Mouse (Mus musculus) heart, adult 11 months (tissue): ENCODE results near the gene Ap5s1.
A peak's percentile ranks its signal among the peaks of the same experiment; 100 is the strongest.
"Not testable (repeated sequence)": the region's sequence is repeated elsewhere in the genome, so short reads cannot be mapped to it uniquely, and the experiment has no call there.

Experiments used
- DNase-seq: peaks from one replicate; pipeline ENCODE4 v3.0.0; 2022

Ap5s1 gene

DNA sequence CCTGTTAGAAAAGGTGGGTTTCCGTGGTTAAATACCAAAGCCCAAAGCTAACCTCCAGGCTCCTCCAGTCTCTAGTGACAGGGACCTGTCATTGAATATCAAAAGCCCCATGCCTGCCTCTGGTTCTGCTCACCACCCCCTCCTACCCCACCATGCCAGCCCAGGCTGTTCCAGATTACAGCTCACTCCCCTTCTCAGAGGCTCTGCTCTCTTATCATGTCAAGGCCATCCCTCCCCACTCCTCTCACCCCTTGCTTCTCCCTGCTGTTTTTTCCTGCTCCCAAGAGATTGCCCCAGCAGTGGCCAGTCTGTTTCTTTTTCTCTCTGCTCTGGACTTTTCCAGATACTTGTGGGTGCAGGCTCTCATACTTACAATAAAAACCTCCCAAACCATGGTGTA is 16.7 kb downstream of the Ap5s1 start:
- DNase-seq = no peak

DNA sequence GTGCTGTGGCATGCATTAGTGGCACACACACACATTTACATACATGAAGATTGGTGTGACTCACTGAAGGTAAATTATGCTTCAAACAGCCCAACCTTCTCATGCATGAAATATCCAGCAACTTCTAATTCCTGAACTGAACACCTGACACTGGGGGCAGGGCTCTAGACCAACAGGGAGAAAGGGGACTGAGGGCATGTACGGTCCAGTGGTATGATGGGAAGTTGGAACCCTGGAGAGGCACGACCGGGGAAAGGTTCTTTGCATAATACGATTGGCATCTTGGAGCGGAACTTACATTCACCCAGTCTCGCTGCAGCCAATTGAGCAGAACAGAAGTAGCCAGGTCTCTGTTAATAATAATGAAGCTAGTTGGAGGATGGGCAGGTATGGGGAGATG is 18.3 kb downstream of the Ap5s1 start:
- no peak for DNase-seq

DNA sequence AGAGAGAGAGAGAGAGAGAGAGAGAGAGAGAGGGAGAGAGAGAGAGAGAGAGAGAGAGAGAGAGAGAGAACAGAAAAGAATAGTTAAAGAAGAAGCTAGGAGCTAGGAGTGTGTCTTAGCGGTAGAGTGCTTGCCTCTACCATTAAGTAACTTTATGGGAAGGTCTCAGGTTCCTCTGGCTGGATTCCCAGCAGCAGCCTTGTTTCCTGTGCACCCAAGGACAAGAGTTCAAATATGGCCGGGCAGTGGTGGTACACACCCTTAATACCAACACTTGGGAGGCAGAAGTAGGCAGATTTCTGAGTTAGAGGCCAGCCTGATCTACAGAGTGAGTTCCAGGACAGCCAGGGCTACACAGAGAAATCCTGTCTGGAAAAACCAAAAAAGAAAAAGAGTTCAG is 19.8 kb downstream of the Ap5s1 start:
- not testable (repeated sequence) for DNase-seq

DNA sequence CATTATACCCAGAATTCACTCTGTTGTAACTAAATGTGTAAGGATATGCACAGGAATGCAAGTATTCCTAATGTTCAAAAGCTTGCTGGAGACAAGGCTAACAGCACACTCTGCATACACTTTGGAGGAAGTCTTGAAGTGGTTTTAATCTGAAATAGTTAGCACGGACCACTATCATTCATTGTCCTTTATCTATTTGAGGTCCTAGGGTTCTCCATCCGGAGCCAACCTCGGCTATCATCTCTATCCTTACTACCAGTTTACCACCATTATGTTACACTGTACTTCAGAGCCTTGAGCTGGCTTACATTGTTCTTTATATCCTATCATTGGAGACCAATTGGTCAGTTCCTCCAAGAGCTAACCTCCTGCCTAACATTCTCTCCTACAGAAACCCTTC is 20.4 kb downstream of the Ap5s1 start:
- DNase-seq = no peak

DNA sequence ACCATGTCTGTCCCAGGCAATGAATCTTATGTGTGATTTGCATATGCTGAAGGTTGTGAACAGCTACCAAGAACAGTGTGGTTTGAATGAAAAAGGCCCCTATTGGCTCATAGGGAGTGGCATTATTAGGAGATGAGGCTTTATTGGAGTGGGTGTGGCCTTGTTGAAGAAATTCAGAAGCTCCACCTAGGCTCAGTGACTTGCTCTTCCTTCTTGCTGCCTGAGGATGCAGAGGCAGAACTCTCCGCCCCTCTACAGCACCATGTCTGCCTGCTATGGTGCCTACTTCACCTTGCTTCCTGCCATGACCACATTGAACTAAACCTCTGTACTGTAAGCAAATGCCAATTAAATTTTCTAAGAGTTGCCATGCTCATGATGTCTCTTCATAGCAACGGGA is 25.7 kb downstream of the Ap5s1 start:
- no peak for DNase-seq

DNA sequence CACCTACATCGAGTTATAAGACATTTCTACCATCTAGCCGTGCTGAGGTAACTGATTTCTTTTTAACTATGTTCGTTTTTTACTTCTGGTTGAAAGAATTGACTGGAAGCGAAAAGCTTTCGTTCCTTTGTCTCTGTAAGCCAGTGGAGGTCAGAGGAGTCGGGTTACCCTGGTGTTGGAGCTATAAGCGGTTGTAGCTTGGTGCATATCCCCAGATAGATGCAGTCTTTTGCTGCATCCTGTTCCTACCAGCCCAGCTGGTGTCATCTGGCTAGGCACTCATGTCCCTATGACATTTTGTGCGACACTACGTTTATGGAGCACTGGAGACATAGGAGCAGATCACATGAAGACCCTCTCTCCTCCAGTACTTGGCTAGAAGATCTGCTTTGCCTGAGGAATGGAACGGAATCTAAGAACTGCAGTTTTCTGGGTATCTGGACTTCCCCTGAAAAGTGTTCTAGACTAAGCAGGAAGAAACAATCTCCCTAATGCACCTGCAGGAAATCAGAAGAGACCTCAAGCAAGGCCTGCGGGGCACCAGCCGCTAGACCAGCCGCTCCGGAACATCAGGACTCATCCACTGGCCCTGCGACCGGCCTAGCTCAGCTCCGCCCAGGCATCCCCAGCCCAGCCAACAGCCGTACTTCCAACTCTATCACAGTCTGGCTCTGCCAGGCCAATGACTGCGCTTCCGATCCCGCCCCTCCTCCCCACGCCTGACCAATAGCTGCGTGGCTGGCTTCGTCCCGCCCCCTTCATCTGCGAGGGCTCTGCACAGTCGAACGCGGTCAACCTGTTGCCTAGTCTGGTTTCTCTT is 26.6 kb downstream of the Ap5s1 start, which contains the start of gene Mavs:
TSS of gene Mavs (plus strand) at position 757 of the 820 bp plus-strand sequence.
- peak; percentile 100 for DNase-seq

DNA sequence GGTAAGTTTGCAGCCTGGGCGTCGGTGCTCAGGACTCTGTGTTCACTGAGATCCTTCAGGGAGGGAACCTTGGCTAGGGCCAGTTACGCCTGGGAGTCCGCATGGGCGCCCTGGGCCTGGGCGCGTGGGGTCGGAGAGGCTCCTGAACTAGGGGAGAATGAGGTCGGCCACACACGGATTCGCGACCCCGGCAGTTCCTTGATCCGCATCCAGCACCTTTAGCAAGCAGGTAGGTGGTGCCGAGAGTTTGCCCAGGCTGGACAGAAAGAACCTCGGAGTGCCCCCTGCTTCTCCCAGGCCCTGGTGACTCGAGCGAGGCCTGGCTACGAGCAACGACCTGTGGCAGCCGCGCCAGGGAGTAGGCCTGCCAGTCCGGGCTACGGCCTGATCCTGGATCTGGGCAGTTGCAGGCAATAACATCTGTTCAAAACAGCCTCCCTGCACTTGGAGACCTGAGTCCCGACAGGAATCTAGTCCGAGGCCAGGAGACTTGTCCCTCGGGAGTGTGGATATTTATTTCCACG is 27.3 kb downstream of the Ap5s1 start:
- no peak for DNase-seq

DNA sequence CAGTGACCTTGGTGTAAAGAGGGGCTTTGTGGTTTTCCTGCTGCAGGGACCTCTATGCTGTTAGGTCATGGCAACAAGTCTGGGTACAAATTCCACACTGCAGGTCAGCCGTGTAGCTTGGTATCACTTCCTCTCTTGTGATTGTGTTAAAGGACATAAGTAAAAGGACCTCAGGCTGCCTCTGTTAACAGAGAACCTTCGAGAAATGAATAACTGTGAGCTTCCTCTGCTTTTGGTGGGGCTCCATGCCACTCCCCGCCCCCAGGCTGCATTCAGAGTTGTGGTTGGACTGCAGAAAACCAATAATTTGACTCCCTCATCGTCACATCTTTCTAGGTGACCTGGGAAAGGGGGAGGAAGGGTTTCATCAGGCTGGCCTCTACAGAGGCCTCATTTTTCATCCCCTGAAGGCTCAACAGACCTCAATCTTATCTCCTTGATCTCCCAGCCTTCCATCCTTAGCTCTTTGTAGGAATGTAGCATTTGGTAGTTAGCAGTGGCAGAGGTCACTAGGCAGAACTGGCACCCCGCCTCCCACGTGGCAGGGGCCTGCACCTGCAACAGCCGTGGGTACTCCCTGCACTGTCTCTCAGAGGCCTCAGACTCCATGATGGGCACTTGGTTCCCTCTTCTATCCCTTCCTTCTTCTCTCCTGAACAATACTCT is 28.2 kb downstream of the Ap5s1 start:
- DNase-seq = no peak

DNA sequence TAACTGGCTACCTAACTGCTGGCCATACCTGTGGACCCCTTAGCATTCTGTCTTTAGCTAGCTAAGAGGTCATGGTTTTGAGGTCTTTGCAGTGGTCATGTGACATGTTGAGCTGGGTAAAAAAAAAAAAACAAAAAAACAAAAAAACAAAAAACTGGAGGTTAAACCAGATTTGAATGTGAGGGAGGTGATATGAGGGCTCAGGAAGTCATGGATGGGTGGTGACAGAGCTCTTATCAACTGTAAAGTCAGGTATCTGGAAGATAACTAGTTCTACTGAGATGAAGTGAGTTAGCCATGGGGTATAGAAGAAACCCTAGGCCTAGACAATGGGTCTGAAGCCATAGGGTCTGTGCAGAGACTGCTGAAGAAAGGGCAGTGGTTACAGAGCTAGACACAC is 35.3 kb downstream of the Ap5s1 start:
- DNase-seq = no peak

DNA sequence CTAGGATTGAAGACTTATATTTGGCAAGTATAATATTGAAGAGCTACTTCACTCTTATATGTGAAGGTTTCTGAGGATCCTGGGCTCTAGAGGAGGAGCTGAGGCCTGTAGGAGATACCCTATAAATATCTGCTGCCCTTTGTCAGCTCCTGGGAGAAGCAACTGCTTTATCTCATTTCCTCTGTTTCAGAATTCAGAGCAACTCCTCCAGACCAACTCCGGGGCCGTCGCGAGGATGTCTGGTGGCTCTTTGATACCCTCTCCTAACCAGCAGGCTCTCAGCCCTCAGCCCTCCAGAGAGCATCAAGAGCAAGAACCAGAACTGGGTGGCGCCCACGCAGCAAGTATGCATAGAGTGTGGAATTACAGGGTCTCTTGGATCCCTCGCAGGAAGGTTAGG is 36.1 kb downstream of the Ap5s1 start:
- DNase-seq = no peak

DNA sequence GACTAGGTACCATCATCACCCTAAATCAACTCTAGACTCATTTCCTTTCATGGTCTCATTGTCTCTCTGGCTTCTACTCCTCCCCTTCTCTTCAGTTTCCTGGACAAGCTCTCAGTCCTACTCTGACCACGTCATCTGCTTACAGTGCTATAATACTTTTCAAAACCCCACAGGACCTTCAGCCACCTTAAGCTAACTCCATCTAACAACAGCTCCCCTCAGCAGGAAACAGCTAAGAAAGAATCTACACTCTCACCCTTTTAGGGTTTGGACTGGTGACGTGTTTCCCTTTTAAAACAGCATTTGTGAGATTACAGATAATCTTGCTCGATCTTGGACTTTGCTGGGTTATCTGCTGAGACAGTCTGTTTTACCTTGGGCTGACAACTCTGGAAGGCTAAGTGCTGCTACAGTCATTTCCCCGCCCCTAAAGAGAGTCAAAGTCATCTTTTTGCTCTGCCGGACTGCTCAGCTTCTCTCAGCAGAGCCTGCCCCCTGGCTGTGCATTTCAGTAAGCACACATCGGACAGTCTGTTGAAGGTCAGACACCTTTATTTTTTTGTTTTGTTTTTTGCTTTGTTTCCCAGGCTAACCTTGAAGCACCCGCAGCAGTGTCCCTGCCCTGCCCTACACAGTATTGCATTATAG is 46.9 kb downstream of the Ap5s1 start:
- DNase-seq = peak; percentile 96

DNA sequence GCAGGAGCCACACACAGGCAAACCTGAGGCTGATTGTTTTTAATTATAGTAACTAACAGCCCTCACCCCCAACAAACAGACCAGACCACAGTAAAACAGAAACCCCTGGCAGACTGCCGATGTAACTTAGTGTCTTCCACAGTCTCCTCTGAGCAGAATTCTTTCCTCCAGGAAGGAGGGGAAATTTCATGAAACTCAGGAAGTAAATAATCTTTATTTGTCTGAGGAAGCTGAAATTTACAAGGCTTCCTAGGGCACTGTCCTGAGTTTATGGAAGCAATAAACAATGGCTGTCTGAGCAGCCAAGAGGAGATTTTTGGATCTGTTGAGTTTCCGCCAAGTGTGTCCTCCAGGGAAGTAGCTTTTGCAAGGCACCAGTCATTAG is 47.4 kb downstream of the Ap5s1 start:
- no peak for DNase-seq

DNA sequence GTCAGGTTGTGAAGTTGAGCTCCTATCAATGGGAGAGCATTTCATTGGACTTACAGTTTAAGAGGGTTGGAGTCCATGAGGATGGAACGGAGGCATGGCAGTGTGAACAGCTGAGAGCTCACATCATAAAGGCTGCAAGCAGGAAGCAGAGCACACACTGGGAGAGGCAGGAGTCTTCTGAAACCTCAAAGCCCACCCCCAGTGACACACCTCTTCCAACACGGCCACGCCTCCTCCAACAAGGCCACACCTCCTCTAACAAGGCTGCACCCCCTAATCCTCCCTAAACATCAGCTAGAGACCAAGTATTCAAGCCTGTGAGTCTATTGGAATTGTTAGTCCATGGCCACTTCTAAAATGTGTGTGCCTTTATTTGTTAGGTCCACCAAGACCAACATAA is 48.9 kb downstream of the Ap5s1 start:
- peak; percentile 79 for DNase-seq

DNA sequence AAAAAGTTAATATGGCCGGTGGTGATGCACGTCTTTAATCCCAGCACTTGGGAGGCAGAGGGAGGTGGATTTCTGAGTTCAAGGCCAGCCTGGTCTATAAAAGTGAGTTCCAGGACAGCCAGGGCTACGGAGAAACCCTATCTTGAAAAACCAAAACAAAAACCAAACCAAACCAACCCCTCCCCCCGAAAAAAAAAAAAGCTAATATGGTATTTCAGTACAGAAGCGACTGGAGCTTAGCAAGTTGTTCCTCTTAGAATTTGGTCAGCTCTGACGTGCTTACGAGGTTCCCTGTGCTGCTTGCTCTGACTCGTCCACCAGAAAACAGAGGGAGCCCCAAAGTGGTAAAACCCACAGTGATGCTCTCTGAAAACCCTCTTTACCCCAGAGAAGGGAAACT is 51.8 kb downstream of the Ap5s1 start:
- DNase-seq = peak; percentile 46

DNA sequence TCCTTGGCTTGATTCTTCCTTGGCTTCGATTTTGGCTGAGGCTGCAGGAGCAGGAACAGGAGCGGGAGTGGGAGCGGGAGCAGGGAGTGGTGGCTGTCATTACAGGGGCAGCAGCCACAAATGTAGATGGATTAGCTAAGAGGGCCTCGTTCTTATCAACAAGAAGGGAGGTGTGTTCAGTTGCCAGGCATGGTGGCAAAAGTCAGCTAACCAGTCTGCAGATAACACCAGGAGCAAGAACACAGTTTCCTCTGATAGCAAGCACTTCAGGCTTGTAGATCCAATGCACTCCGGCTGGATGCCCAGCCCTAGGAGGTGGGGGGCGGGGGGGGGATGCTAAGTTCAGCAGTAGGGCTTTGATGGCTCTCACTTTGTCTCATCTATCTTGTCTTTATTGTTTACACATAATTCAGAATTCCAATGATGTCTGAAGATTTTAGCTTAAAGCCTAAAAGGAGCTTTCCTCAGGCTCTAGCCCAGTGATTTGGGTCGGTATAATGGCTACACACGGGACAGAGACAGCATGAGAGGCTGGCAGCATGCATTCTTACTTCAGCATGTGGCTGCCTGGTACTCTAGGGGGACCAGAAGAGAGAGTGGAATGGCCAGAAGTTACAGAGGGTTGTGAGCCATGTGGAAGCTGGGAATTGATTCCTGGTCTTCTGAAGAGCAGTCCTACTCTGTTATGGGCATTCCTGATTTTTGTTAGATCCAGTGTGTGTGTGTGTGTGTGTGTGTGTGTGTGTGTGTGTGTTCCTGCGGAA is 53.8 kb downstream of the Ap5s1 start:
- DNase-seq = peak; percentile 78

DNA sequence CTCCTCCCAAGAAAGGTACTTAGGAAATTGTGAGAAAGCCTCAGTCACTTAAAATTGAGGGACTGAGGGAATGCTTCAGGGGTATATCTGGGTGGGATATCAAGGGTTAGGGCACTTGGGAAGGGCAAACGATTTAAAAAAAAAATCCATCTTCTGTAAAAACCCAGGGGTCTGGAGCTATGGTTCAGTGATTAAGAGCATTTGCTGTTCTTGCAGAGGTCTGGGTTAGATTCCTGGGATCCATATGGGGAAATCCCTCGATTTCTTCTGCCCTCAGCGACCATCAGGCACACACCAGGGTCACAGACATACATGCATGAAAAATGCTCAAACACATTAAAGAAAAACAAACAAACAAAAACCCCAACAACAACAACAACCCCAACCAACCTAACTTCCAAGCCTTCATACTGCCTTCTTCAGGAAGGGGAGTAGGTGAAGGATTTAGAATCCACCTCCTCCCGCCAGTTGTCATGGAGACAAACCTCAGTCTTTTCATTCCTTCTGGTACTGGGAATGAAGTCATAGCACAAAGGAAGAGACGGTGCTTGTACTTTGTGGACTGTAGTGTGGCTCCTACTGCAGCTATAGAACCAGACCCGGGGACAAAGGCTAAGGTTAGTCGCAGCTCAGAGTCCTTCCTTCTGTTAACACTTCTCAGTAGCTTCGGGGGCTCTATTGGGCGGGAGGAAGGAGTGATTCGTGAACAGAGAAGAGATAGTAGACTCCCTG is 54.8 kb downstream of the Ap5s1 start:
- DNase-seq = no peak

DNA sequence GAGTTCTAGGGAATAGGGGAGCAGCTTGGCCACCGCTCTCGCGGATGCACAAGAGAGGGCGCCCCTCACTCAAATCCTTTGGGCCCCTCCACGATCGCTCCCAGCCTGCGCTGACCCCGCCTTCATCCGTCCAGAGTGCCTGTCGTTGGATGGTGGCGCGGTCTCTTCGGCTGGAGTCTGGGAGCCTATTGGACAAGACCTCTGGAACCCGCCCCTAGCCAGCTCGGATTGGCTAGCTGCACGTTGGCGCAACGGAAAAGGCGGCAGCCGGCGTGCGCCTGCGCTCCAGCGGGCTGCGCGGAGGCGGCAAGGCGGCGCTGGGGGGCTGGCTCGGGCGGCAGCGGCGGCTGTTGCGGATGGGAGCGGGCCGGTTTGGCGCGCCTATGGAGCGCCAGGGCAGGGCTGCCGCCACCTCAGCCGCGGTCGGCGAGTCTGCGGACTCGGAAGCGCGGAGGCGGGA is 55.4 kb downstream of the Ap5s1 start, which contains the start of gene Pank2:
TSS of gene Pank2 (plus strand) at position 283 of the 460 bp plus-strand sequence.
- DNase-seq = peak; percentile 100
